Mouse (Mus musculus): ENCODE measurements around the gene Atp6v0e2. TPM values are rescaled to one million over a fixed set of nuclear protein-coding genes. Genes with fewer than 3 reads are reported as not detected.

The Atp6v0e2 gene
- 459 and 460 TPM in 2 replicates for polyA plus RNA-seq (2012; rRNA removed)

DNA sequence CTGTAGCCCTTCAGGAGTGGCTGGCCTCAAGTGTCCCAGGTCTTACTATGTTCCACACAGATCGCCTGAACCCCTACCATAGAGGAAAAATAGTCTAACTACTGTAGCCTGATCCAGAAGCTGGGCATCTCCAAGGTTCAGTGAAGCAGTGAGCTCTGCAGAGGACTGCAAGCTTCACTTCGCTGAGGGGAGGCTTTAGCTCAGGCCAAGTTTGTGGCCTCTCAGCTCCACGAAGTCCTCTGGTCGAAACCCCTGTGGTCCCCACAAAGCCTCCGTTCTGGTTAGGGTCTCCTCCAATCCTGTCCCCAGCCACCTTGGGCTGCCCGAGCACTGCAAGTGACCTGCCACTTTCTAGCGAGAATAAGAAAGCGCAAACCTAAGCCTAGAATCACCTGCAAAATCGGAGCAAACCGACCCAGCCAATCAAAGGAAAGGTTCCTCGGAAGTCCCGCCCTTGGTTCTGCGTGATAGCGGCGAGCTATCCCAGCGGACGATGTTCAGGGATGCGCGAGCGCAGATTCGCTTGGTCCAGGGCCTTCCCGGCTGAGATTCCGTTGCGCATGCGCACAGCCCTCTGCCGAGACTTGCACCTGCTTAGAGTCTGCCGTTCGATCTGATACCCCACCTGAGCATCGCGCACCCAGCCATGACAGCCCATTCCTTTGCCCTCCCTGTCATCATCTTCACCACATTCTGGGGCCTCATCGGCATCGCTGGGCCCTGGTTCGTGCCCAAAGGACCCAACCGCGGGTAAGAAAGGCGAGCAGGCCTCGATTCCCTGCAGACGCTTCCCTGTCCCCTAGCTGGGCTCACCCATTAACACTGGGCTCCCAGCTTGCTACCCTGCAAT is at the start of gene Atp6v0e2:
Atp6v0e2 (plus strand) TSS at position 511 of the 850 bp plus-strand sequence.
- Histone ChIP-seq H3K4me3 (replicated peaks; ENCODE audit: insufficient read depth, low read depth, low read length) (peak within 1 kb of the TSS; percentile 74), H3K27ac (ENCODE audit: insufficient read depth, low read length) (peak within 1 kb of the TSS; percentile 61), H3K4me1 (ENCODE audit: control insufficient read depth, insufficient read depth, low read length) (peaks cover 13% of the 10 kb centered on the region), H3K27me3 (ENCODE audit: control insufficient read depth, insufficient read depth, low read length) (no peaks in the 10 kb centered on the region)
- 4% methylated on average over 38 of the region's 38 CpGs for WGBS
- peak; percentile 95 to 96 for DNase-seq
- TF ChIP-seq POLR2A (IDR thresholded peaks at IDR 0.05; ENCODE audit: borderline replicate concordance, insufficient read depth, low read length) (peak; percentile 84), CTCF (IDR thresholded peaks at IDR 0.05; ENCODE audit: borderline replicate concordance, insufficient read depth, low read depth, low read length) (no peak)

DNA sequence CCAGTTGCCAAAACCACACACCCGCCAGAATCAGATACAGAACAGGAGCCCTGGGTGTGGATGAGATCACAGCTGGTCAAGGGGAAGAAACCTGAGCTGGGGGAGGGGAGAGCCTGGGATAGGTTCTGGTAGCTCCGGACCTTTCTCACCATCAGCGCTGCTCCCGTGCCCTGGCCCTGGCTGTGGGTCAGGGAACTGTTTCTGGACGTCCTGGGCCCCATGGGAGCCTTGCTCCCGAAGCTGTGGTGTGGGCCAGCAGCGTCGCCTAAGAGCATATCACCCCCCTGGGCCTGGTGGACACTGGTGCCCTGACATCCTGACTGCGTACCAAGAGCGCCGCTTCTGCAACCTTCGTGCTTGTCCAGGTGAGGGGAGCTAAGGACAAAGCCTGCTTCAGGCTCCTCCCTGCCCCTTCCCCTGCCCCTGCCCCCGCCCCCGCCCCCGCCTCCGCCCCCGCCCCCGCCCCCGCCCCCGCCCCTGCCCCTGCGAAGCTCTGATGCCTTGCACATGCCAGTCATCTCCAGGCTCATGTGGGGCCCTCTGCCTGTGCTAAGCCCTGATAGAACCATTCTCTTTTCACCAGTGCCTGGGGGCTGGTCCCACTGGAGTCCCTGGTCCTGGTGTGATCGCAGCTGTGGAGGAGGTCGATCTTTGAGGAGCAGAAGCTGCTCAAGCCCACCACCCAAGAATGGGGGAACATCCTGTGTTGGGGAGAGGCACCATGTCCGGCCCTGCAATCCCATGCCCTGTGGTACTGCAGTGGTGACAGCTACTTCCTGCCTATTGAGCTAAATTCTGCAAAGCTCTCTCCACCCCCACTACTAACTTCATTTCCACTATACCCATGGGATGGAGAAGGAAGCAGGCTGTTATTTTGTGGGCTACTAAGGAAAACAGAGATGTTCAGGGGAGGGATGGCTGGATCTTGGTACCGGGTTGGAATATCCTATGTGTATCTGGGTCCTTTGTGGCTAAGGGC is 49.4 kb upstream of the Atp6v0e2 start:
- no peaks in the 10 kb centered on the region for H3K27me3 ChIP-seq (ENCODE audit: control insufficient read depth, insufficient read depth, low read length)
- no peak for DNase-seq
- no peak overlapping the region for H3K27ac ChIP-seq (ENCODE audit: insufficient read depth, low read length)
- peaks cover 12% of the 10 kb centered on the region for H3K4me1 ChIP-seq (ENCODE audit: control insufficient read depth, insufficient read depth, low read length)
- TF ChIP-seq CTCF (IDR thresholded peaks at IDR 0.05; ENCODE audit: borderline replicate concordance, insufficient read depth, low read depth, low read length) = no peak
- TF ChIP-seq POLR2A (IDR thresholded peaks at IDR 0.05; ENCODE audit: borderline replicate concordance, insufficient read depth, low read length) = no peak
- no peak overlapping the region for H3K4me3 ChIP-seq (replicated peaks; ENCODE audit: insufficient read depth, low read depth, low read length)
- WGBS = 43% methylated on average over 25 of the region's 25 CpGs

DNA sequence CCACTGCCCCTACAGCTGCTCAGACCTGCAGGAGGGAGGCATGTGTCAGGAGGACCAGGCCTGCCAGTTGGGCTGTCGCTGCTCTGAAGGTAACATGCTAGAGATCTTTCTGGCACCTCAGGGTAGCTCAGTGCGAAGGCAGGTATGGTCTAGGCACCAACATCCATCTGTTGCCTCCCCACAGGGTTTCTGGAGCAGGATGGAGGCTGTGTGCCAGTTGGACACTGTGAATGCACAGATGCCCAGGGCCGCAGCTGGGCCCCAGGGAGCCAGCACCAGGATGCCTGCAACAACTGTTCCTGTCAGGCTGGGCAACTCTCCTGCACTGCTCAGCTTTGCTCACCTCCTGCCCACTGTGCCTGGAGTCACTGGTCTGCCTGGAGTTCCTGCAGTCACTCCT is 47.7 kb upstream of the Atp6v0e2 start:
- H3K27ac ChIP-seq (ENCODE audit: insufficient read depth, low read length) = peak overlapping the region; percentile 25
- TF ChIP-seq CTCF (IDR thresholded peaks at IDR 0.05; ENCODE audit: borderline replicate concordance, insufficient read depth, low read depth, low read length) (no peak), POLR2A (IDR thresholded peaks at IDR 0.05; ENCODE audit: borderline replicate concordance, insufficient read depth, low read length) (no peak)
- H3K4me1 ChIP-seq (ENCODE audit: control insufficient read depth, insufficient read depth, low read length) = peaks cover 12% of the 10 kb centered on the region
- DNase-seq = peak; percentile 40 to 45
- no peak overlapping the region for H3K4me3 ChIP-seq (replicated peaks; ENCODE audit: insufficient read depth, low read depth, low read length)
- 13% methylated on average over 3 of the region's 3 CpGs for WGBS
- H3K27me3 ChIP-seq (ENCODE audit: control insufficient read depth, insufficient read depth, low read length) = no peaks in the 10 kb centered on the region

DNA sequence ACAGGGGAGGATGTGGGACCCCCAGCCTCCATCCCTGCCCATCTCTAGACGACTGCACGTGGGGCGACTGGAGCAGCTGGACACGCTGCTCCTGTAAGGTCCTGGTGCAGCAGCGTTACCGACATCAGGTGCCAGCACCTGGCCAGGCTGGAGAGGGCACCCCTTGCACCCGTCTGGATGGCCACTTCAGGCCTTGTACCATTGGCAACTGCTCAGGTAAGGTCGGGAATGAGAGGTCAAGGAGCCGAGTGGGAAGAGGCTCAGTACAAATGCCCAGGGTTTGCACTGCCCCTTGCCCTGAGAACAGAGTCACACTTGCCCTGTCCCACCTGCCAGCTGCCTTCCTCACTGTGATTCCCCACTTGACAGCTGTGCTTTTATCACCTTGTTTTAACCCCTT is 46.1 kb upstream of the Atp6v0e2 start:
- WGBS = 85% methylated on average over 9 of the region's 9 CpGs
- TF ChIP-seq POLR2A (IDR thresholded peaks at IDR 0.05; ENCODE audit: borderline replicate concordance, insufficient read depth, low read length) (no peak), CTCF (IDR thresholded peaks at IDR 0.05; ENCODE audit: borderline replicate concordance, insufficient read depth, low read depth, low read length) (no peak)
- Histone ChIP-seq H3K4me3 (replicated peaks; ENCODE audit: insufficient read depth, low read depth, low read length) (no peak overlapping the region), H3K4me1 (ENCODE audit: control insufficient read depth, insufficient read depth, low read length) (peaks cover 12% of the 10 kb centered on the region), H3K27ac (ENCODE audit: insufficient read depth, low read length) (no peak overlapping the region), H3K27me3 (ENCODE audit: control insufficient read depth, insufficient read depth, low read length) (no peaks in the 10 kb centered on the region)
- DNase-seq = no peak

DNA sequence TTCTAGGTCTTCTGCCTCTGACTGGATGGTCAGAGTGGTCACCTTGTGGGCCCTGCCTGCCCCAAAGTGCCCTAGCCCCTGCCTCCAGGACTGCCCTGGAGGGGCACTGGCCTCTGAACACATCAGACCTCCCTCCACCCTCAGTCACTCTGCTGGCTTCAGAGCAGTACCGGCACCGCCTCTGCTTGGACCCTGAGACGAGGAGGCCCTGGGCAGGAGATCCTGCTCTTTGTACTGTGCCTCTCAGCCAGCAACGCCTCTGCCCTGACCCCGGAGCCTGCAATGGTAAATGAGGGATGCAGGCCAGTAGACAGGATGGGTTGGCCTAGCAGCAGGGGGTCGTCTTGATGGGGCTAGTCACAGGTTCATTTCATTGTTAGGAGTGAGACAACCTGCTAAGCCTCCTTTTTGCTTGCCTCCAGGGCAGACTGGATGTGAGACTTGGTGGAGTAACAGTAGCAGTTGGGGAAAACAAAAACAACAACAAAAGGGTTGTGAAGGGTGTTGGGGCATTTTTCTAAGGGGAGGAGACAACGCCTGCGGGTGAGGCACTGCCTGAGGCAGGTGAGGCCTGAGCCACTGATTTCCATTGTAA is 44.2 kb upstream of the Atp6v0e2 start:
- TF ChIP-seq CTCF (IDR thresholded peaks at IDR 0.05; ENCODE audit: borderline replicate concordance, insufficient read depth, low read depth, low read length) = no peak
- no peak for TF ChIP-seq POLR2A (IDR thresholded peaks at IDR 0.05; ENCODE audit: borderline replicate concordance, insufficient read depth, low read length)
- WGBS = 59% methylated on average over 8 of the region's 8 CpGs
- no peaks in the 10 kb centered on the region for H3K27me3 ChIP-seq (ENCODE audit: control insufficient read depth, insufficient read depth, low read length)
- DNase-seq = no peak
- H3K27ac ChIP-seq (ENCODE audit: insufficient read depth, low read length) = no peak overlapping the region
- H3K4me3 ChIP-seq (replicated peaks; ENCODE audit: insufficient read depth, low read depth, low read length) = no peak overlapping the region
- H3K4me1 ChIP-seq (ENCODE audit: control insufficient read depth, insufficient read depth, low read length) = peaks cover 12% of the 10 kb centered on the region

DNA sequence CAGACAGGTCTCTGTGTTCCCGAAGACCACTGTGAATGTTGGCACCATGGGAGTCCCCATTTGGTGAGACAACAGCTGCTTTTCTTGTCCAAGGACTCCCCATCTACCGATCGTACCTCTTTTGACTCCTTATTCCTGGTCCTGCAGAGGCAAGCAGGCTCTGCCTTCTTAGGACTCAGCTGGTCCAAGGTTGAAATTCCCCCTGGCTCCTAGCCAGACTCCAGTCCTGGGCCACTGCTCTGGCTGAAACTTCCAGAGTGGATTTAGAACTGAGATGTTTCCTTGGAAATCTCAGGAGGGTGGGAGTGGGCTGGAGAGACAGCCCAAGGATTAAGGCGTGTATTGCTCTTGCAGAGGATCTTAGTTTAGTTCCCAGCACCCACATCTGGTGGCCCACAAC is 39.9 kb upstream of the Atp6v0e2 start:
- no peak for TF ChIP-seq CTCF (IDR thresholded peaks at IDR 0.05; ENCODE audit: borderline replicate concordance, insufficient read depth, low read depth, low read length)
- TF ChIP-seq POLR2A (IDR thresholded peaks at IDR 0.05; ENCODE audit: borderline replicate concordance, insufficient read depth, low read length) = no peak
- no peak for DNase-seq
- H3K4me3 ChIP-seq (replicated peaks; ENCODE audit: insufficient read depth, low read depth, low read length) = no peak overlapping the region
- no peak overlapping the region for H3K27ac ChIP-seq (ENCODE audit: insufficient read depth, low read length)
- WGBS = 58% methylated on average over 4 of the region's 4 CpGs
- no peaks in the 10 kb centered on the region for H3K4me1 ChIP-seq (ENCODE audit: control insufficient read depth, insufficient read depth, low read length)
- no peaks in the 10 kb centered on the region for H3K27me3 ChIP-seq (ENCODE audit: control insufficient read depth, insufficient read depth, low read length)

DNA sequence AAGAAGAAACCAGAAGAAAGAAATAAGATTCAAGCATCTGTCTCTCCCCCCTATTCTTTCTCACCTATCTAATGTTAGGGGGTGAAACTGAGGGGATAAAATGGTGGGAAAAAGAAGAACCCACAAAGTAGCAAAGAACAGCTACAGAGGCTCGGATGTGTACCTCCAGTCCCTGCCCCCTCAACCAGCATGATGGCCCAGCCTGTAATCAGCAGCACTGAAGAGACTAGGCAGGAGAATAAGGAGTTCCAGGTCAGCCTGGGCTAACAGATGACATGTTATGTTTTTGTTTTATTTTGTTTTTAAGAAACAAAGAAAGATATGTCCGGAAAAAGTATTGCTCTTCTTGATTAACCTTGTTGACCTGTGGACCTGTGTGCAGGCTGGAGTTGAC is 33.6 kb upstream of the Atp6v0e2 start:
- Histone ChIP-seq H3K27me3 (ENCODE audit: control insufficient read depth, insufficient read depth, low read length) (no peaks in the 10 kb centered on the region), H3K4me3 (replicated peaks; ENCODE audit: insufficient read depth, low read depth, low read length) (peak overlapping the region; percentile 84), H3K27ac (ENCODE audit: insufficient read depth, low read length) (no peak overlapping the region), H3K4me1 (ENCODE audit: control insufficient read depth, insufficient read depth, low read length) (peaks cover 4% of the 10 kb centered on the region; the same call in 1 of the 2 replicates)
- 2% methylated on average over 2 of the region's 2 CpGs for WGBS
- TF ChIP-seq CTCF (IDR thresholded peaks at IDR 0.05; ENCODE audit: borderline replicate concordance, insufficient read depth, low read depth, low read length) (no peak), POLR2A (IDR thresholded peaks at IDR 0.05; ENCODE audit: borderline replicate concordance, insufficient read depth, low read length) (no peak)
- no peak for DNase-seq

All from cerebellum, adult 2 months (tissue).